Mouse (Mus musculus): Measurements from ENCODE around the gene Rab24. TPM values are rescaled to one million over a fixed set of nuclear protein-coding genes. Genes with fewer than 3 reads are reported as not detected.

Gene Rab24
- polyA plus RNA-seq (2012; rRNA removed): 81.8 and 89.8 TPM in 2 replicates

DNA sequence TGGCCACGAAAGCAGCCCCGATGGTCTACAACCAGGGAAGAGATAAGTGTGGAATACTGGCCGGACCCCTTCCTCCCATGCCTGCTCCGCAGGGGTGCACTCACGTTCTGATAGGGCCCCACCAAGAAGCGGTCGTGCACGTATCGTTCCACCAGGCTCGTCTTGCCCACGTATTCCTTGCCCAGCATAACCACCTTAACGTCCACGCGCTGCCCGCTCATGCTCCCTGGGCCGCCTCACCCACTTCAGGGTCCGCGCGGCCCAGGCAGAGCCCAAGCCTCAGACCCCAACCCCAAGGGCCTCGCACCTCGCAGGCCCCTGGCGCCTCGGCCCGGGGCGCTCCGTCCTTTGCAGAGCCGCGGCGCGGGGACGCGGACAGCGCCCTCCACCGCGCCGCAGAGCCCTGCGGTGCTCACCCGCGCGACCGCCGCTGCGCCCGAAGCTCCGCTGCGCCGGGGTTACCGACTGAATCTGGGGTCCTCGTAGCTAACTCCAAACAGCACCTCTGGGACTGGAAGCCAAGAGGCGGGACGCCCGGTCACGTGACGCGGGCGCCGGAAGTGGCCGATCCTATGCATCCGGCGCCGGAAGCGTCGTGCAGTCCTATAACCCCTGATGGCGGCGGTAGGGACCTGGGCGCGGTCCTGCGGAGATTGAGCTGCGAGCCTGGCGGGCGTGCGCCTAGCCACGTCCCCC, at the start of gene Rab24:
Gene Rab24 (minus strand): TSS at position 513 of the 696 bp plus-strand sequence.
- TF ChIP-seq POLR2A (IDR thresholded peaks at IDR 0.05; ENCODE audit: low read depth, low read length) (peak; percentile 25), CTCF (conservative IDR thresholded peaks at IDR 0.05; ENCODE audit: insufficient read depth, insufficient read length, low read depth, low read length) (no peak)
- H3K27me3 ChIP-seq (replicated peaks; ENCODE audit: control insufficient read depth, insufficient read depth, low read length): no peaks in the 10 kb centered on the region
- peak within 1 kb of the TSS; percentile 78 for H3K27ac ChIP-seq (ENCODE audit: insufficient read depth, low read depth, low read length)
- peak within 1 kb of the TSS; percentile 93 for H3K4me3 ChIP-seq (ENCODE audit: insufficient read depth, low read depth, low read length)
- under 1% methylated on average over 73 of the region's 73 CpGs for WGBS
- H3K4me1 ChIP-seq (ENCODE audit: control insufficient read depth, insufficient read depth, low read length): peaks cover 13% of the 10 kb centered on the region
- peak; percentile 94 for DNase-seq
- no peaks in the 10 kb centered on the region; the same call in 1 of the 2 replicates for H3K36me3 ChIP-seq (ENCODE audit: control insufficient read depth, insufficient read depth, low read length)

- no peak for DNase-seq
- Histone ChIP-seq H3K4me3 (ENCODE audit: insufficient read depth, low read depth, low read length) (no peak overlapping the region), H3K4me1 (ENCODE audit: control insufficient read depth, insufficient read depth, low read length) (no peaks in the 10 kb centered on the region), H3K36me3 (ENCODE audit: control insufficient read depth, insufficient read depth, low read length) (no peaks in the 10 kb centered on the region), H3K27me3 (replicated peaks; ENCODE audit: control insufficient read depth, insufficient read depth, low read length) (no peaks in the 10 kb centered on the region), H3K27ac (ENCODE audit: insufficient read depth, low read depth, low read length) (no peak overlapping the region)
- 73% methylated on average over 8 of the region's 8 CpGs for WGBS
- no peak for TF ChIP-seq POLR2A (IDR thresholded peaks at IDR 0.05; ENCODE audit: low read depth, low read length)
- TF ChIP-seq CTCF (conservative IDR thresholded peaks at IDR 0.05; ENCODE audit: insufficient read depth, insufficient read length, low read depth, low read length): no peak
These were observed 49.4 kb upstream of the Rab24 start for GRCm38 (mm10) chr13:55371007-55371681.

GRCm38 (mm10) chr13:55370234-55370633, 48.5 kb upstream of the Rab24 start:
- peak; percentile 88 for DNase-seq
- Histone ChIP-seq H3K36me3 (ENCODE audit: control insufficient read depth, insufficient read depth, low read length) (no peaks in the 10 kb centered on the region), H3K27ac (ENCODE audit: insufficient read depth, low read depth, low read length) (0 out of 2 replicates have a peak overlapping the region, but pooled peaks have one; percentile 30), H3K4me1 (ENCODE audit: control insufficient read depth, insufficient read depth, low read length) (no peaks in the 10 kb centered on the region), H3K4me3 (ENCODE audit: insufficient read depth, low read depth, low read length) (peak overlapping the region; percentile 19; the same call in 1 of the 2 replicates), H3K27me3 (replicated peaks; ENCODE audit: control insufficient read depth, insufficient read depth, low read length) (no peaks in the 10 kb centered on the region)
- no peak for TF ChIP-seq CTCF (conservative IDR thresholded peaks at IDR 0.05; ENCODE audit: insufficient read depth, insufficient read length, low read depth, low read length)
- TF ChIP-seq POLR2A (IDR thresholded peaks at IDR 0.05; ENCODE audit: low read depth, low read length): no peak
- WGBS: 32% methylated on average over 3 of the region's 3 CpGs

GRCm38 (mm10) chr13:55369531-55370114, 47.9 kb upstream of the Rab24 start, which contains the start of gene Rgs14:
Rgs14 (plus strand) TSS chr13:55369732.
- Histone ChIP-seq H3K27ac (ENCODE audit: insufficient read depth, low read depth, low read length) (peak within 1 kb of the TSS; percentile 30; the same call in 1 of the 2 replicates), H3K4me1 (ENCODE audit: control insufficient read depth, insufficient read depth, low read length) (no peaks in the 10 kb centered on the region), H3K27me3 (replicated peaks; ENCODE audit: control insufficient read depth, insufficient read depth, low read length) (no peaks in the 10 kb centered on the region)

GRCm38 (mm10) chr13:55368401-55368800, 46.7 kb upstream of the Rab24 start:
- Histone ChIP-seq H3K4me1 (ENCODE audit: control insufficient read depth, insufficient read depth, low read length) (no peaks in the 10 kb centered on the region), H3K27ac (ENCODE audit: insufficient read depth, low read depth, low read length) (no peak overlapping the region), H3K27me3 (replicated peaks; ENCODE audit: control insufficient read depth, insufficient read depth, low read length) (no peaks in the 10 kb centered on the region), H3K4me3 (ENCODE audit: insufficient read depth, low read depth, low read length) (no peak overlapping the region), H3K36me3 (ENCODE audit: control insufficient read depth, insufficient read depth, low read length) (no peaks in the 10 kb centered on the region)
- peak; percentile 41 for DNase-seq
- 78% methylated on average over 7 of the region's 7 CpGs for WGBS
- TF ChIP-seq CTCF (conservative IDR thresholded peaks at IDR 0.05; ENCODE audit: insufficient read depth, insufficient read length, low read depth, low read length) (peak; percentile 40), POLR2A (IDR thresholded peaks at IDR 0.05; ENCODE audit: low read depth, low read length) (no peak)

More at GRCm38 (mm10) chr13:55369531-55370114, 47.9 kb upstream of the Rab24 start, which contains the start of gene Rgs14:
- 42% methylated on average over 13 of the region's 13 CpGs for WGBS
- TF ChIP-seq CTCF (conservative IDR thresholded peaks at IDR 0.05; ENCODE audit: insufficient read depth, insufficient read length, low read depth, low read length): no peak
- TF ChIP-seq POLR2A (IDR thresholded peaks at IDR 0.05; ENCODE audit: low read depth, low read length): no peak
- peak; percentile 24 for DNase-seq
- peak within 1 kb of the TSS; percentile 19 for H3K4me3 ChIP-seq (ENCODE audit: insufficient read depth, low read depth, low read length)
- no peaks in the 10 kb centered on the region for H3K36me3 ChIP-seq (ENCODE audit: control insufficient read depth, insufficient read depth, low read length)

GRCm38 (mm10) chr13:55362453-55363060, 40.8 kb upstream of the Rab24 start, which contains the start of gene Lman2:
Lman2 (minus strand) TSS chr13:55362783.
- DNase-seq: peak; percentile 99
- under 1% methylated on average over 35 of the region's 35 CpGs for WGBS

More at GRCm38 (mm10) chr13:55362453-55363060, 40.8 kb upstream of the Rab24 start, which contains the start of gene Lman2:
- Histone ChIP-seq H3K27ac (ENCODE audit: insufficient read depth, low read depth, low read length) (peak within 1 kb of the TSS; percentile 73), H3K27me3 (replicated peaks; ENCODE audit: control insufficient read depth, insufficient read depth, low read length) (no peaks in the 10 kb centered on the region), H3K36me3 (ENCODE audit: control insufficient read depth, insufficient read depth, low read length) (no peaks in the 10 kb centered on the region), H3K4me1 (ENCODE audit: control insufficient read depth, insufficient read depth, low read length) (peaks cover 10% of the 10 kb centered on the region; the same call in 1 of the 2 replicates), H3K4me3 (ENCODE audit: insufficient read depth, low read depth, low read length) (peak within 1 kb of the TSS; percentile 99)
- peak; percentile 10 for TF ChIP-seq POLR2A (IDR thresholded peaks at IDR 0.05; ENCODE audit: low read depth, low read length)
- TF ChIP-seq CTCF (conservative IDR thresholded peaks at IDR 0.05; ENCODE audit: insufficient read depth, insufficient read length, low read depth, low read length): no peak
